Mouse (Mus musculus) c-Kit-positive CD71-positive TER-119-positive erythroid progenitor cells, embryonic 14.5 days (primary cell): ENCODE measurements at regions not wholly inside any gene's neighbourhood (a gene's known extent, or its start where the extent isn't known, plus 50 kb on each side); places are given as distances from the start of the nearest gene placed in this dataset.

Source experiments
- DNase-seq: peaks from one replicate; pipeline ENCODE4 v3.0.0-alpha.2; 2013; ENCODE audit warnings: low spot score

DNA sequence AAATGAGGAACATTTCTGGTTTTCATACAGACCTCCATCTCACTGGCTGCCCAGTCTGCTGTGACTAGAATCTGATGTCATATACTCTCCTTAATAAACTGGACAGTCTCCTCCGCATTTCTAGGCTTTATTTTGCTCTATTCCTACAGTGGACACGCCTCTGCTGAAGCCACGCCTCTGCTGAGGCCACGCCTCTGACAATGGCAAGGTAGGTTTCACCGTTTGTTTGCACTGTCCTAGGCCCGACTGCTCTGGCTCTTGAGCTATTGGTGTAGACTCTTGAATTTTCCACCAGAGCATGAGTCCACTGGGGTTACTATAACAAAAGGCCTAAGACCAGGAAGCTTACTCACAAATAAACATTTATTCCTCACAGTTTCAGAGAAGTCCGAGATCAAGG is 69.8 kb upstream of the Pax2 start:
- no peak for DNase-seq

DNA sequence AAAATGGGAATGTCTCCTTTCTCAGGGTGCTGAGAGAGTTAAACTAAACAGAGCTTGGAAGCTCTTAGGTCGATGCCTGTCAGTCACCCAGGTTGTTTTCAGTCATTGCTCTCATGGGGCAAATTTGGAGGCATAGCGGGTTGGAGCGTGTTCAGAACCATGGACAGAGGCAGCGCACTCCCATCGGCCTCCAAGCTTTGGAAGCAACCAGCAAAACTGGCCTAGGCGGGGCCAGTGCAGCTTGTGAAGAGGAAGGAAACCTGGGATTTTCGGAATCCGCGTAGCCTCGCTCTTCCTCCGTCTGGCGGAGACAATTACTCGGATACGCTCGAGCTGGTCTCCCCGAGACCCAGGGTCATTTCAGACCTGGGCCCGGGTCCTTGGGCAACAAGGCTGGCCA is 63.4 kb upstream of the Pax2 start:
- peak; percentile 11 for DNase-seq

DNA sequence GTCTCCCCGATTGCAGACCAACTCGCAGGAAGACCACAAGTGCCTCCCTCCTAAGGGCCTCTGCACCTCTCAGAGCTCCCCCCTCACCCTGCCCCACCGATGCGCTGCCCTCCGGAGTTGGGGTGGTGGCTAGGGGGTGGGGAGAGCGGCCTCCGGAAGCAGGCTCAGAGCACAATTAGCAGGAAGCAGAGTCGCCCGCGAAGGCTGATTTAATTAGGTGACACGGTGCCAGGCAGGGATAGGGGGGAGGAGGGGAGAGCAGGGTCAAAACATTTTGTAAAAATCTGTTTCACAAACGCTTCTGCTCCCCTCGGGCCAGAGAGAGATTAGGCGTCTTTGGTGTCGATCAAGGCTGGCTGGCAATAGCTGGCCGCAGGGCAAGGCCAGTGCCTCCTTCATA is 63.0 kb upstream of the Pax2 start:
- DNase-seq, result no peak

DNA sequence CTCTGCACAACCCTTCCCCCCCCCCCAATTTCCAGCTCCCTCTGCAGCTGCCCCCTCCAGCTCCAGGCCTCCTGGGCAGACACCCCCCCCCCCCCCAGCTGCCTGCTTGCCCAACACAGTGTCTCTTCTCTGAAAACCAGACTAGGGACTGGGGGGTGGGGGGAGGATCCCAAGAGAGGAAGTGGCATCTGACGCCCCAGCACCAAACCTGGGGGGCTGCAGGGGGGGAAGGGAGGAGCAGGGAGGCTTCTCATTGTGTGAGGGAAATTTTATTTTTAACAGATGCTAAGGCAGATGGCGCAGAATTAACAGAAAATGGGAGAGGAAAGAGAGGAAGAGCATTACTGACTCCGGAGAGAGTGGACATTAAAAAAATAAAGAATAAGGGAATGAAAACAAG is 60.5 kb upstream of the Pax2 start:
- DNase-seq, result no peak

DNA sequence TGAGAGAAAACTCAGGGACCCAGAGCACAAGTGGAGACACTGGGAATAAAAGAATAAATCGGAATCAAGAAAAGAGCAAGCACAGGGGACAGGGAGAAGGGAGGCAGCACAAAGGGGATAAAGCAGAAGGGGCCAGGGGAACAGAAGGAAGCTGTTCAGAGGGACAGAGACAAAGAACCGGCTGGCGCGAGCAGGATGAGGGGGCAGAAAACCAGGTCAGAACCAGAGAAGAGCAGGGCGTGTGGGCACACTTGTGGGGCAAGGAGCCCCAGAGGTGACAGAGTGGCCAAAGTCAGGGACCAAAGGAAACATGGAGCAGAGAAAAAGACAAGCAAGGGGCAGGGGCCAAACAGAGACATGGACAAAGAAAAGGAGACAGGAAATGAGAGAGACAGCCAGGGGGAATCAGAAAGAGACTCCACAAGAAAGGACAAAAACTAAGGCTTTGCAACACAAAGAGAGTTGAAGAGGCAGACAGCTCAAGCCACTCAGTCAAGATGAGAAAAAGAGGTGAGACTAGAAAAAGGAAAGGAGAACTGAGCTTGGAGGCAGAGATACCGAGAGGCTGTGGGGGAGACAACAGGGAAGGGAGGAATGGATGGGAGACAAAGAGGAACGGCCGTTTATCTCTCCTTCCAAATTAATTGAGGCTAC is 59.7 kb upstream of the Pax2 start:
- no peak for DNase-seq

DNA sequence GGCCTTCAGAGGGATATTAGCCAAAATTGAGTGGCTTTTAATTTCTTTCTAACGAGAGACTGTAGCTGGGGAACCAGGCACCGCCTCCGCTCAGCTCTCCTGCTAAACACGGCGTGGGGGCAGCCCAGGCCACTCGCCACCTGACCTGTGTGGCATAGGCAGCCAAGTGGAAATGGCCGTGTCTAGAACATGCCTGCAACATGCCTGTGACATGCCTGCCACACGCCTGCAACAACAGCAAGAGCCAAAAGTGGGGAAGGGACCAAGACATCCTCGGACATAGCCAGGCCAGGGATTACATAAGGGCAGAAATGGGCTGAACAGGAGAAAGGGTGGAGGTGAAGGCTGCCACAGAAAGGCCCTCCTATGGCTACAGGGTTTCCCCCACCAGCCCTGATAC is 59.1 kb upstream of the Pax2 start:
- no peak for DNase-seq

DNA sequence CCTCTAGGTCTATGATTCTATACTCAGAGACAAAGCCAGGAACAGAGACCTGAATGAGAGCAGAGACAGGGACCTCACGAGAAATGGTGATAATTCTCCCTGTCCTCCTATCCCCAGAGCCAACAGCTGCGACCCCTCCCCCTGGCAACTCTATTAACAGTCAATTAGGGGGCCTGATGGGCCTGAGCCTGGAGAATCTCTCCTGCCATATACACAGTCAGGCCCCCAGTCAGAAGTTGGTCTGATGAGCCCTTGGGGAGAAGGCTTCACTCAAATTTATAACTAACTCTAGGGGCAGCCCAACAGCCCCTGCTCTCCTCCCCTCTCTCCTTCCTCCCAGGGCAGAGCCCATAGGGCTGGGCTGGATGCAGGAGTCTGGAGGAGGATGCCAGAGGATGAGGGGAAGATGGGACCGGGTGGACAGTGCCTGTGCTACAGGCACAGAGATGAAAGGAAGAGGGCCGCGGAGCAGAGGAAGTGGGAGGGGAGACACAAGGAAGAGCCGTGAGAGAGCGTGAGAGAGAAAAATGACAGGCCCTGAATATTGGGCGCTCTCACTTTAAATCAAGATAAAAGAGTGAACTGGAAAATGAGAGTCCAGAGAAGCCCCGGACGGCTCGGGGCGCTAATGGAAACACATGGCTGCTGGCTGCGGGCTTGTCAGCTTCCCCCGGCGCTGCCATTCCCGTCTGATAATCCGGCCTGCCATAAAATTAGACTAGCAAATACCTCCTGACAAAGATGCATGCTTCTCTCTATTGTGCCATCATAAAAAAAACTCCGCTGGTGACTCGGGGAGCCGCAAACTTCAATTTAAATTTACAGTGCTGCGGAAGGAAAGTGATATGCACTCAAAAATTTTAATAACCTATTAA is 57.2 kb upstream of the Pax2 start:
- no peak for DNase-seq
